Mouse (Mus musculus): Measurements from ENCODE around the gene Fam177a.
"Not testable (repeated sequence)": the region's sequence is repeated elsewhere in the genome, so short reads cannot be mapped to it uniquely, and the experiment has no call there.

Gene Fam177a

GRCm38 (mm10) chr12:55124242-55124641 is at the start of gene Fam177a:
Gene Fam177a (plus strand): TSS chr12:55124469.
- peak; percentile 91 for ATAC-seq (ENCODE audit: insufficient number of reproducible peaks, low FRiP score, low TSS enrichment)

GRCm38 (mm10) chr12:55075296-55075695 is 49.0 kb upstream of the Fam177a start:
- no peak for ATAC-seq (ENCODE audit: insufficient number of reproducible peaks, low FRiP score, low TSS enrichment)

GRCm38 (mm10) chr12:55078706-55079105 is 45.6 kb upstream of the Fam177a start:
- ATAC-seq (ENCODE audit: insufficient number of reproducible peaks, low FRiP score, low TSS enrichment), result not testable (repeated sequence)

GRCm38 (mm10) chr12:55079726-55080600 is 44.3 kb upstream of the Fam177a start, which contains the start of the genes 2700097O09Rik and Srp54a:
Gene 2700097O09Rik (minus strand): TSS chr12:55080110.
Gene Srp54a (plus strand): TSS chr12:55080262.
- peak; percentile 97 for ATAC-seq (ENCODE audit: insufficient number of reproducible peaks, low FRiP score, low TSS enrichment)

- ATAC-seq (ENCODE audit: insufficient number of reproducible peaks, low FRiP score, low TSS enrichment), result not testable (repeated sequence)
These were observed 43.7 kb upstream of the Fam177a start for GRCm38 (mm10) chr12:55080601-55080942.

GRCm38 (mm10) chr12:55092127-55092526 is 32.1 kb upstream of the Fam177a start:
- ATAC-seq (ENCODE audit: insufficient number of reproducible peaks, low FRiP score, low TSS enrichment), result not testable (repeated sequence)

GRCm38 (mm10) chr12:55112616-55113015 is 11.7 kb upstream of the Fam177a start:
- not testable (repeated sequence) for ATAC-seq (ENCODE audit: insufficient number of reproducible peaks, low FRiP score, low TSS enrichment)

- ATAC-seq (ENCODE audit: insufficient number of reproducible peaks, low FRiP score, low TSS enrichment), result not testable (repeated sequence)
These were observed 462 bp downstream of the Fam177a start for GRCm38 (mm10) chr12:55124731-55125130.

- ATAC-seq (ENCODE audit: insufficient number of reproducible peaks, low FRiP score, low TSS enrichment), result not testable (repeated sequence)
These were observed 11.3 kb downstream of the Fam177a start for GRCm38 (mm10) chr12:55135540-55135939.

- not testable (repeated sequence) for ATAC-seq (ENCODE audit: insufficient number of reproducible peaks, low FRiP score, low TSS enrichment)
These were observed 13.6 kb downstream of the Fam177a start for GRCm38 (mm10) chr12:55137859-55138258.

- peak; percentile 97 for ATAC-seq (ENCODE audit: insufficient number of reproducible peaks, low FRiP score, low TSS enrichment)
These were observed 30.5 kb downstream of the Fam177a start, which contains the start of gene Srp54b for GRCm38 (mm10) chr12:55154559-55155448. Gene Srp54b (plus strand): TSS chr12:55155104.

- not testable (repeated sequence) for ATAC-seq (ENCODE audit: insufficient number of reproducible peaks, low FRiP score, low TSS enrichment)
These were observed 31.1 kb downstream of the Fam177a start for GRCm38 (mm10) chr12:55155449-55155783.

- ATAC-seq (ENCODE audit: insufficient number of reproducible peaks, low FRiP score, low TSS enrichment), result not testable (repeated sequence)
These were observed 42.8 kb downstream of the Fam177a start for GRCm38 (mm10) chr12:55167034-55167557.

GRCm38 (mm10) chr12:55187686-55188085 is 63.4 kb downstream of the Fam177a start:
- not testable (repeated sequence) for ATAC-seq (ENCODE audit: insufficient number of reproducible peaks, low FRiP score, low TSS enrichment)

GRCm38 (mm10) chr12:55189127-55189526 is 64.9 kb downstream of the Fam177a start:
- ATAC-seq (ENCODE audit: insufficient number of reproducible peaks, low FRiP score, low TSS enrichment), result not testable (repeated sequence)

Data from cerebellum, adult (tissue).